ENCODE assay signal across 20 mouse cellular contexts in genomic region chr3:99110353-99111213, GRCm38 (mm10). TPM values are rescaled to one million over a fixed set of nuclear protein-coding genes. Genes with fewer than 3 reads are reported as not detected.
DNase-seq lines count a peak whose midpoint lies in the region; ATAC-seq and TF ChIP-seq lines count a peak whose summit lies in the region.
"Had no signal": no experiment of that assay in that cellular context is flagged by ENCODE, and none has a peak within 500 bp of the region (broad histone marks: within the 10 kb centered on the region; RNA-seq: fewer than 3 reads in every experiment).

No protein-coding gene starts in this region.

- no peak overlapping the region for H3K9ac ChIP-seq in hindbrain, embryonic 11.5 days (ENCODE audit: low read depth, low read length)
- H3K9ac ChIP-seq in hindbrain, embryonic 12.5 days: no peak overlapping the region
- H3K9ac ChIP-seq in lung, embryonic 14.5 days: no peak overlapping the region
- no peak overlapping the region for H3K9ac ChIP-seq in embryonic facial prominence, embryonic 14.5 days (ENCODE audit: low read depth, low read length)
- no peak overlapping the region for H3K9ac ChIP-seq in limb, embryonic 13.5 days
- H3K9ac ChIP-seq: forebrain, postnatal 0 days; hindbrain, embryonic 15.5 days; liver, postnatal 0 days; neural tube, embryonic 12.5 days had no signal

- 66% methylated on average over 9 of the region's 9 CpGs for WGBS in hindbrain, embryonic 11.5 days
- 66% methylated on average over 9 of the region's 9 CpGs for WGBS in hindbrain, embryonic 12.5 days
- 49% methylated on average over 9 of the region's 9 CpGs for WGBS in lung, embryonic 14.5 days
- WGBS in lung, adult 2 months: 49% methylated on average over 9 of the region's 9 CpGs
- whole genome bisulfite sequencing in embryonic facial prominence, embryonic 14.5 days: 30% methylated on average over 9 of the region's 9 CpGs
- WGBS in limb, embryonic 13.5 days: 30% methylated on average over 9 of the region's 9 CpGs

- TF ChIP-seq CTCF in lung, embryonic 14.5 days (IDR thresholded peaks at IDR 0.05; ENCODE audit: low read depth): no peak
- TF ChIP-seq CTCF in lung, adult 2 months (IDR thresholded peaks at IDR 0.05; ENCODE audit: insufficient read depth, low read length): no peak

- DNase-seq in hindbrain, embryonic 11.5 days (ENCODE audit: low spot score): peak; percentile 19
- peak; percentile 19 for DNase-seq in lung, embryonic 14.5 days
- no peak for DNase-seq in lung, adult 2 months
- DNase-seq in embryonic facial prominence, embryonic 14.5 days (ENCODE audit: low spot score): peak; percentile 77
- no peak for DNase-seq in urinary bladder, postnatal 36 days (ENCODE audit: low spot score in 2 of 2)
- no peak for DNase-seq in frontal cortex, adult 2 months (ENCODE audit: extremely low spot score in 1 of 2, low spot score in 1 of 2)
- DNase-seq: adrenal gland, postnatal 36 days; B cell, adult 2 months; cerebellum, adult 9-11 months; forebrain, postnatal 0 days; heart, adult 2 months; layer of hippocampus, adult 9-11 months; liver; liver, postnatal 0 days; right cerebral cortex, postnatal 14 days had no signal

- TF ChIP-seq POLR2A in lung, adult 2 months (IDR thresholded peaks at IDR 0.05; ENCODE audit: borderline replicate concordance, extremely low read depth, low read depth, low read length): no peak

- H3K36me3 ChIP-seq in hindbrain, embryonic 11.5 days (ENCODE audit: control insufficient read depth, insufficient read depth, low read length): no peaks in the 10 kb centered on the region
- H3K36me3 ChIP-seq in hindbrain, embryonic 12.5 days: no peaks in the 10 kb centered on the region
- no peaks in the 10 kb centered on the region for H3K36me3 ChIP-seq in lung, embryonic 14.5 days (ENCODE audit: insufficient read depth)
- H3K36me3 ChIP-seq in embryonic facial prominence, embryonic 14.5 days (ENCODE audit: control insufficient read depth, insufficient read depth, low read length): no peaks in the 10 kb centered on the region
- no peaks in the 10 kb centered on the region for H3K36me3 ChIP-seq in limb, embryonic 13.5 days
- H3K36me3 ChIP-seq: hindbrain, embryonic 15.5 days; neural tube, embryonic 12.5 days had no signal

- H3K27me3 ChIP-seq in hindbrain, embryonic 11.5 days (ENCODE audit: control insufficient read depth, insufficient read depth, low read length): no peaks in the 10 kb centered on the region
- H3K27me3 ChIP-seq in hindbrain, embryonic 12.5 days: no peaks in the 10 kb centered on the region
- no peaks in the 10 kb centered on the region for H3K27me3 ChIP-seq in lung, embryonic 14.5 days (ENCODE audit: insufficient read depth, low read length)
- H3K27me3 ChIP-seq in embryonic facial prominence, embryonic 14.5 days (replicated peaks; ENCODE audit: control insufficient read depth, insufficient read depth, low read length): no peaks in the 10 kb centered on the region
- no peaks in the 10 kb centered on the region for H3K27me3 ChIP-seq in limb, embryonic 13.5 days
- H3K27me3 ChIP-seq: hindbrain, embryonic 15.5 days; neural tube, embryonic 12.5 days had no signal

- no peaks in the 10 kb centered on the region for H3K9me3 ChIP-seq in hindbrain, embryonic 11.5 days (ENCODE audit: control insufficient read depth, low read length)
- H3K9me3 ChIP-seq in hindbrain, embryonic 12.5 days (replicated peaks): no peaks in the 10 kb centered on the region
- H3K9me3 ChIP-seq in lung, embryonic 14.5 days (ENCODE audit: low read depth, low read length): no peaks in the 10 kb centered on the region
- H3K9me3 ChIP-seq in embryonic facial prominence, embryonic 14.5 days (ENCODE audit: control insufficient read depth, low read length): no peaks in the 10 kb centered on the region
- no peaks in the 10 kb centered on the region for H3K9me3 ChIP-seq in limb, embryonic 13.5 days
- H3K9me3 ChIP-seq: hindbrain, embryonic 15.5 days; neural tube, embryonic 12.5 days had no signal

- no peak overlapping the region for H3K27ac ChIP-seq in hindbrain, embryonic 11.5 days (ENCODE audit: low read depth, low read length)
- no peak overlapping the region for H3K27ac ChIP-seq in hindbrain, embryonic 12.5 days
- H3K27ac ChIP-seq in lung, embryonic 14.5 days (ENCODE audit: low read depth): no peak overlapping the region
- 0 out of 2 replicates have a peak overlapping the region, but pooled peaks have one; percentile 16 for H3K27ac ChIP-seq in embryonic facial prominence, embryonic 14.5 days (replicated peaks; ENCODE audit: low read depth, low read length)
- H3K27ac ChIP-seq in limb, embryonic 13.5 days: peak overlapping the region; percentile 52; the same call in 1 of the 2 replicates
- H3K27ac ChIP-seq: heart, adult 2 months; hindbrain, embryonic 15.5 days; neural tube, embryonic 12.5 days had no signal

- H3K4me3 ChIP-seq in hindbrain, embryonic 11.5 days (ENCODE audit: low read depth, low read length): no peak overlapping the region
- H3K4me3 ChIP-seq in hindbrain, embryonic 12.5 days: no peak overlapping the region
- H3K4me3 ChIP-seq in lung, embryonic 14.5 days (ENCODE audit: low read depth, low read length): no peak overlapping the region
- no peak overlapping the region for H3K4me3 ChIP-seq in lung, adult 2 months (replicated peaks; ENCODE audit: extremely low read depth, low read depth, low read length)
- H3K4me3 ChIP-seq in embryonic facial prominence, embryonic 14.5 days (ENCODE audit: low read depth, low read length): no peak overlapping the region
- no peak overlapping the region for H3K4me3 ChIP-seq in limb, embryonic 13.5 days
- H3K4me3 ChIP-seq: heart, adult 2 months; hindbrain, embryonic 15.5 days; neural tube, embryonic 12.5 days had no signal

- H3K4me2 ChIP-seq in hindbrain, embryonic 11.5 days (replicated peaks; ENCODE audit: low read depth, low read length): no peak overlapping the region
- no peak overlapping the region for H3K4me2 ChIP-seq in hindbrain, embryonic 12.5 days (replicated peaks)
- no peak overlapping the region for H3K4me2 ChIP-seq in lung, embryonic 14.5 days
- H3K4me2 ChIP-seq in embryonic facial prominence, embryonic 14.5 days (ENCODE audit: low read depth, low read length): no peak overlapping the region
- H3K4me2 ChIP-seq in limb, embryonic 13.5 days (replicated peaks): peak overlapping the region; percentile 25; the same call in 1 of the 2 replicates
- H3K4me2 ChIP-seq: hindbrain, embryonic 15.5 days; neural tube, embryonic 12.5 days had no signal

- H3K4me1 ChIP-seq in hindbrain, embryonic 11.5 days (replicated peaks; ENCODE audit: control insufficient read depth, insufficient read depth, low read length): no peaks in the 10 kb centered on the region
- no peaks in the 10 kb centered on the region for H3K4me1 ChIP-seq in hindbrain, embryonic 12.5 days
- H3K4me1 ChIP-seq in lung, embryonic 14.5 days (ENCODE audit: insufficient read depth): no peaks in the 10 kb centered on the region
- H3K4me1 ChIP-seq in lung, adult 2 months (ENCODE audit: control insufficient read depth, insufficient read depth, low read length): no peaks in the 10 kb centered on the region
- H3K4me1 ChIP-seq in embryonic facial prominence, embryonic 14.5 days (ENCODE audit: control insufficient read depth, insufficient read depth, low read length): peaks cover 18% of the 10 kb centered on the region
- H3K4me1 ChIP-seq in limb, embryonic 13.5 days: peaks cover 48% of the 10 kb centered on the region
- H3K4me1 ChIP-seq: hindbrain, embryonic 15.5 days; neural tube, embryonic 12.5 days had no signal

- ATAC-seq in hindbrain, embryonic 11.5 days (ENCODE audit: low FRiP score): no peak
- no peak for ATAC-seq in hindbrain, embryonic 12.5 days (ENCODE audit: low FRiP score)
- no peak for ATAC-seq in lung, embryonic 14.5 days (ENCODE audit: insufficient read depth)
- no peak for ATAC-seq in embryonic facial prominence, embryonic 14.5 days (ENCODE audit: low read depth)
- ATAC-seq in limb, embryonic 13.5 days (ENCODE audit: low FRiP score, low read depth): peak; percentile 74
- ATAC-seq: forebrain, postnatal 0 days; intestine, embryonic 16.5 days; liver, postnatal 0 days had no signal

RNA-seq across cellular contexts. Expression of gene Wars2, which starts 30.3 kb away (rescaled TPM):
- 5.4 and 7.9 TPM in 2 replicates for polyA plus RNA-seq in hindbrain, embryonic 11.5 days (2014; fragmentation: Nextera tagmentation; extraction: Ambion mirVana)
- polyA plus RNA-seq in hindbrain, embryonic 12.5 days (2016; fragmentation: Nextera tagmentation; extraction: Ambion mirVana): 6.2 and 7.1 TPM in 2 replicates
- 7.2 and 8.8 TPM in 2 replicates for polyA plus RNA-seq in lung, embryonic 14.5 days (2014; fragmentation: Nextera tagmentation; extraction: Ambion mirVana)
- polyA plus RNA-seq in lung, adult 2 months (2012; rRNA removed): 3.7 and 4.1 TPM in 2 replicates
- 10.1 and 10.4 TPM in 2 replicates for polyA plus RNA-seq in embryonic facial prominence, embryonic 14.5 days (2014; fragmentation: Nextera tagmentation; extraction: Ambion mirVana)
- polyA plus RNA-seq in limb, embryonic 13.5 days (2015; fragmentation: Nextera tagmentation; extraction: Ambion mirVana): 8.8 and 9.8 TPM in 2 replicates
- 4.2 and 5.2 TPM in 2 replicates for polyA plus RNA-seq in frontal cortex, adult 2 months (2012; rRNA removed)

Comparison
In these comparisons a context has a peak if more than half of its experiments do, and no peak if none do; other contexts are left out.
1. DNase-seq: peak in hindbrain, embryonic 11.5 days (single experiment), lung, embryonic 14.5 days (single experiment) and embryonic facial prominence, embryonic 14.5 days (single experiment); none in lung, adult 2 months (single experiment), urinary bladder, postnatal 36 days (0 of 2) and frontal cortex, adult 2 months (0 of 2).
2. H3K27ac ChIP-seq: peak in embryonic facial prominence, embryonic 14.5 days (single experiment) and limb, embryonic 13.5 days (single experiment); none in hindbrain, embryonic 11.5 days (single experiment), hindbrain, embryonic 12.5 days (single experiment) and lung, embryonic 14.5 days (single experiment).